Mouse (Mus musculus): ENCODE results near the gene a.

- TF ChIP-seq EP300 (optimal IDR thresholded peaks at IDR 0.05) (no peak), CTCF (IDR thresholded peaks at IDR 0.05; ENCODE audit: low read depth) (peak; percentile 38)
Measured at GRCm38 (mm10) chr2:154748383-154748782, 42.8 kb upstream of the a start.
